Mouse (Mus musculus): ENCODE data around the gene Rbm34.

The Rbm34 gene

GRCm38 (mm10) chr8:126951900-126952636 lies 18.8 kb downstream of the Rbm34 start:
- no peak for DNase-seq

DNA sequence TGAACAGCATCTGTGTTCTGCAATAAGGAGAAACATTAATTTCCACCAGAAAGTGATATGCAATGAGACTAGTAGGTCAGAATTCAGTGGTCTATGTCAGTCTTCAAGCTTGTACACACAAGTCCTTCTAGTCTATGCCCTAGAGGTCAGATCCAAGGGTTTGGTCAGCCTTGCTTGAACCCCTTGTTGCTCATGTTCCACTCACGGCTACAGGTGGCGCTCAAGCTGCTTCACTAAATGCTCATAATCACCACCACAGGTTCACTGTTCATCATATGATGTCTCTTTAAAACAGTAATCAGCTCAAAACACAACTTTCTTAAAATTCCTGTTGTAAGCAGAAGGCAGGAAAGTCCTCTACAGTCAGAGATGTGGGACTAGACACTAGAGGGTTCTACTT lies 21.3 kb downstream of the Rbm34 start:
- DNase-seq: no peak

GRCm38 (mm10) chr8:126946444-126946843 lies 24.4 kb downstream of the Rbm34 start:
- DNase-seq: peak; percentile 67

- DNase-seq: peak; percentile 97
Measured at GRCm38 (mm10) chr8:126945730-126946163, 25.1 kb downstream of the Rbm34 start, which contains the start of gene Tomm20. Gene Tomm20, minus strand, starts transcription at chr8:126945844.

DNA sequence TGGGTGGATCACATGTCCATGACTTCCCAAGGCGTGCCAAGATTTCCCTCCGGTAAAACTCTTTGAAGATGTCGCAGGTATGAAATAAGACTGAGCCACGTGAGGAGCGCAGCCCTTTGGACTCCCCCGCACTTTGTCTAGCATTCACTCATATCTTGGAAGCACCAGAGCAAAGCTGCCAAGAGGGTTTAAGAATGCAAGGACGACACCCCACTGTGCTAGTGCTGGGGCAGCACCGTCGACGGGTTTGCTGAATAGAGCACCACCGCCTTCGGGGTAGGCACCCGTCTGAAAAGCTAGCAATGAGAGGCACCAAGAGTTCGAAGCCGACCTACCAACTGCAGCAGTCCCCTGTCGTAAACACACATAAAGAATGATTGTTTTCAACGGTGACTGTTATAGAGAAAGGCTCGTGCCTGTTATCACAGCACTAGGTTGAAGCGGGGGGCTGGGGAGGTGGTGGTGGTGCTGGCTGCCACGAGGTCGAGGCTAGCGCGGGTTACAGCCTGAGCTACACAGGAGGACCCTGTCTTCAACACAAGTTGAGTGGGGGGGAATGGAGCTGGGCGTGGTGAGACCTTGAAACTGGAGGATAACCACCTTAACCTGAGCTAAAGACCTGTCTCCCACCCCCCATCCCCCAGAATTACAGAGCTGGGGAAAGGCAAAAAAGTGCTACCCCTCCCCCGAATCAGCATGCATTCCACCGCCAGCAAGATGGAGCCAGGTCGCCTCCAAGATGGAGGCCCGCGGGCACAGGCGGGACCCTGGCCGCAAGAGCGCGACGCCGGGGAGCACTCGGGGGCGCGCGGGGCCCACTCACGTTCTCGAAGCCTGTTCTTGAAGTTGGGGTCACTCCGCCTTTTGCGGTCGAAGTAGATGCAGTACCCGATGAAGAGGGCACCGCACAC lies 25.8 kb downstream of the Rbm34 start:
- peak; percentile 35 for DNase-seq

- DNase-seq: no peak
Measured at GRCm38 (mm10) chr8:126943565-126943964, 27.3 kb downstream of the Rbm34 start.

DNA sequence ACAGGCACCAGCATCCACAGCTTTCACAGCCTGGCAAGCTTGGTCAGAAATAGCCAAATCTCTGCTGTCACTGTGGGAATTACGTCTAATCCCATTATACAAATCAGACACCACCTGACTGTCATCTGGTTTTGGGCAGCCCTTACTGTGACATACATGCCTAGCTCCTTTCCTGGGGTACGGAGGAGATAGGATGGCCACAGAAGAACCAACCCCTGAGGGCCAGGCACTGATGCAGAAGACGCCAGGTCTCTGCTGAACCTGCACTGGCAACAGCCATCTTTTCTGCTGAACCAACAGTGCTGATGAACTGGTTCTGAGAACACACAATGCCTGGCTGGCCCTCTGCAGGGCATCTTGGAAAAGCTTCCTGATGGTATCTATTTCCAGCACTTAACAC lies 33.5 kb downstream of the Rbm34 start:
- no peak for DNase-seq

DNA sequence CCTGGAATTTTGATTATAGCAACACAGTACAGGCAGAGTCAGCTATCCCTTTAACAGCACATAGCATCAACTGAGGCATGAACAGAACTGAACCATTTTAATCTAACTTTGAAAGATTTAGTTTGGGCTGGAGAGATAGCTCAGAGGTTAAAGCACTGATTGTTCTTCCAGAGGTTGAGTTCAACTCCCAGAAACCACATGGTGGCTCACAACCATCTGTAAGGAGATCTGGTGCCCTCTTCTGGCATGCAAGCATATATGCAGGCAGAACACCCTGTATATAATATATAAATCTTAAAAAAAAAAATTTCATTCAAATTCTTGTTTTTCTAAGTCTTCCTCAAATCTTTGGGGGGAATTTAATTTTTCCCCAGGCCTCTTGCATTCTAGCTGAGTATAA lies 34.9 kb downstream of the Rbm34 start:
- DNase-seq: no peak

- DNase-seq: no peak
Measured at GRCm38 (mm10) chr8:126935387-126935786, 35.5 kb downstream of the Rbm34 start.

GRCm38 (mm10) chr8:126932656-126933055 lies 38.2 kb downstream of the Rbm34 start:
- DNase-seq: no peak

GRCm38 (mm10) chr8:126932249-126932648 lies 38.6 kb downstream of the Rbm34 start:
- DNase-seq: no peak

- DNase-seq: no peak
Measured at GRCm38 (mm10) chr8:126931720-126932119, 39.2 kb downstream of the Rbm34 start.

DNA sequence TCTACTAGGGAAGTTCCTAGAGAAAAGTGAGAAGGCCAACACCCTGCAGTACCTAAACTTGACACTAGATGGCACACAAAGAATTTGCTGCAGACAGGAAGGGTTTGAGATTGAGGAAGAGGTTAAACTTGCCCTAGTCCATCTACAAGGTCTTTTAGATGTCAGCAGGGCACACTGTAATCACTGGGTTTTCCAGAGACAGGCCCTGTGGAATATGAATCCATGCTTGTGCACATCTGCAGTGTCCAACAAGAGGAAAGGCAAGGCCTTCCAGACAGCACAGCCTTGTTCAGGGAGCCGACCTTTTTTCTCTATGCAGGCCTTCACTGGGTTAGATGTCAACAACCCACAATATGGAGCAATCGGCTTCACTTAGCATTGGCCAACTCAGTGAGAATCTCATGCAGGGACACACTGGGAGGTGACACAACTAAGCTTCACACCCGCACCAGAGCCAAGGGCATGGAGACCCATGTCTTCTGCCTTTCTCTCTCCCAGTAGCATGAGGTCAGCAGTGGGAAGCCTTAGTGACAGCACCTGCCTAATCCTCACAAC lies 41.2 kb downstream of the Rbm34 start:
- no peak for DNase-seq

DNA sequence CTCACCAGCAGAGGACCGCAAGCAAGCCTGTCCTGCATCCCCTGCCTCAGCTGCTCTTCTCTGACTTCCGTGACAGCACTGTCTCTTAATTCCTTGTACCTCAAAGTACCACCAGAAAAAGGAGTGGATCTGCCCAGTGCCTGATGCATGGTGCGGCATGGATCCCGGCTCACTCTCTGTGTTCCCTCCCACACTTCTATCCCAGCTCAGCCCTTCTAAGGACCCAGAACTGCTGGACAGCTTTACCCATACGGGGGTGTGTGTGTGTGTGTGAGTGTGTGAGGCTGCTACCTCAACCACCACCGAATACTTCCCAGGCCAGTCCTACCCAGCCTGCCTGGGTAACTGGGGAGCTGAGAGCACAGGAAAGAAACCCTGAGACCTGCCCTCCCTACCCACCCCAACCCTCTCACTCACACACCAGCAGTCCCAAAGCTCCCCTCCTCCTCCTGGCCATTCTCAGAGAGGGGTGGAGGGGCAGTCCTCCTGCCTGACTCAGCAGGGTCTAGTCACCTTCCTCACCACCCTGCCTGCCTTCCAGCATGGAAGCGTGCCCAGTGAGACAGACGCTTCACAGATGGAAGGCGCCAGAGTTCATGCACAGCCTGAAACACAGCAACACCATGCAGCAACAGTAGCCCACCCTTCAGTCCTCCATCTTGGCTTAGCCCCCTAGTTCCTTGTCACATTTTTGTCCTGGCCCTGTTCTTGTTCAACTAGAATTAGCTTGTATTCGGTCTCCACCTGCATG lies 41.9 kb downstream of the Rbm34 start:
- no peak for DNase-seq

DNA sequence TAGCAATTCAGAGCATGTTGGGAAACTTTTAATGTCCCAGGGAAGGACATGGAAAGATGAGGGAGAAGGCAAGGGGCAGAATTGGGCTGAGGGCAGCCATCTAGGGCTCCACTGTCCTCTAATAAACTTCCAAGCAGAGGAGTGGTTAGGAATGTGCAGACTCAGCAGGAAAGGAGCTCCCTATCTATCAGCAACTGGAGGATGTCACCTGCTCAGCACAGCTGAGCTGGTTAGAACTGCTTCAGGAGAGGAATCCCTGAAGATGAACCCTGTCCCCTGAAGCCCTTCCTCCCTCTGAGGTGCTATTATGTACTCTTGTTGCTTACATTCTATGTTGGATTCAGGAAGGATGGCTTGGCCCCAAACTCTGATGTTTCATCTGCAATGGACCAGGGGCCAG lies 42.8 kb downstream of the Rbm34 start:
- no peak for DNase-seq

DNA sequence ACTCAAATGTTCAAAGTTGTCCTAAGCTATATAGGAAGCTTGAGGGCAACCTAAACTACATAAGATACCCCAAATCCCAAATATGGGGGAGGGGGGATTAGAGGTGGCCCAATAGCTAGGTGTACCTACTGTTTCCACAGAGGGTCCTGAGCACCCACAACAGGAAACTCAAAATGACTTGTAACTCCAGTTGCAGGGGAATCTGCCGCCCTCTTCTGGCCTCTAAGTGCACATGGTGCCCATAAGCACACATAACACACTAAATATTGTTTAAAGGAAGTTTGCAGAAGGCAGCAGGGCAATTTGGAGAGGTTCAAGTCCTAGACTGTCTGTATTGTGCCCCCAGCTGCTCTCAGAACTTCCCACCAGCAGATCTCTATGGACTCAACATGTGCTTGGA lies 43.8 kb downstream of the Rbm34 start:
- no peak for DNase-seq

- DNase-seq: no peak
Measured at GRCm38 (mm10) chr8:126922981-126923380, 47.9 kb downstream of the Rbm34 start.

- DNase-seq: no peak
Measured at GRCm38 (mm10) chr8:126921432-126921831, 49.4 kb downstream of the Rbm34 start.

DNA sequence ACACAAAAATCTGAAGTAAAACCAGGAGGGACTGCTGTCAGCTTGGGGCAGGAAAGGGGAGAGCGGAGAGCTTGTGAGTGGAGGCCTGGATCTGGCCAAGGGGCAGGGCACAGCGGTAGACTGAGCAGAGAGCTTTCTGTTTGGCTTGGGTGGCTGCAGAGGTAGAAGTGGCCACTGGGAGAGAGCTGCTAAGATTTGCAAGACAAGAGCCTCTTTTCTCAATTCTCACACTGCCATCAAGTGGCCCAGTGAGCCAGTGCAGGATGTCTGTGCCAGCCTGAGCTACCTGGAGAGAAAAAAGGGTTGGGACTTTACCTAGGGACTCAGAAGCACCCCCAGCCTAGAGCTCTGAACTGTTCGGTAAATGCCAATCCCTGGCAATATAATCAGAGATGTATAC lies 50.0 kb downstream of the Rbm34 start:
- DNase-seq: peak; percentile 78

GRCm38 (mm10) chr8:126920386-126920785 lies 50.5 kb downstream of the Rbm34 start:
- DNase-seq: no peak

DNA sequence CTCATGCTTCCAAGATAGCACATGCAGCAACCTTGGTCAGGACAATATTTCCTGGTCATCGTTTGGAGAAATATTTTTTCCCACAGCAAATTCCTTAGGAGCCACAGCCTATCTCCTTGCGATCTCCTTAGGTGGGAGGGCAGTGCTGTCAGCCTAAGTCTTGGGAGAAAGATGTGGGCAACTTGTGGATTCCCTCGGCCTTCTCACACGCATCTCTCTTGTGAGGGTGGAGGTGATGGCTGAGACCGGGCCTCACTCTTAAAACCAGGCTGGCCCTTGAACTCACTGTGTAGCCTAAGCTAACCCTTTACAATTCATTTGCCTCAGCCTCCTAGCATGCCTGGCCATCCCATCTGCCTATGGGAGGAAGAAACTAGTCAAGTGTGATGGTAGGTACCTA lies 51.2 kb downstream of the Rbm34 start:
- no peak for DNase-seq

GRCm38 (mm10) chr8:126919255-126919654 lies 51.6 kb downstream of the Rbm34 start:
- no peak for DNase-seq

DNA sequence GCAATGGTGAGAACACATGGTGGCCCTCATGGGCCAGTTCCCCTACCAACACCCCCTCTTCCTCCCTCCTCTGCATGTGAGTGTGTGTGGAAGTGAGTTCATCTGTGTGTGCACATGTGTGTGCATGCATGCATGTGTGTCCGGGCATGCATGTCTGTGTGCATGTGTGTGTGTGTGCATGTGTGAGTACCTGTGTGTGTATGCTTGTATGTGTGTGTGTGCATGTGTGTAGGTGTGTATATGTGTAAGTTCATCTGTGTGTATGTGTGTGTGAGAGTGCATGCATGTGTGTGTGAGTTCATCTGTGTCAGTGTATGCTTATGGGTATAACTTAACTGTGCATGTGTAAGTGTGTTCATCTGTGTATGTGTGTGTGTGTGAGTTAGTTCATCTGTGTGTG lies 52.5 kb downstream of the Rbm34 start:
- DNase-seq: no peak

All from layer of hippocampus, adult 9-11 months (tissue).